Mouse (Mus musculus) forebrain, embryonic 14.5 days (tissue): ENCODE data around the gene Asic2. TPM values are rescaled to one million over a fixed set of nuclear protein-coding genes. Genes with fewer than 3 reads are reported as not detected.

Experiments used
- ATAC-seq: fragments of 200-750 bp; cut with Nextera tagmentation; 2 replicates; pipeline ENCODE4 v1.8.0; 2017; ENCODE audit warnings: mild to moderate bottlenecking, moderate library complexity
- DNase-seq: peaks from one replicate; pipeline ENCODE4 v3.0.0-alpha.2; 2015; ENCODE audit warnings: low spot score
- H3K27ac ChIP-seq: fragments of 300-500 bp; sonication (generic); 2 replicates; pipeline ENCODE4 v1.5.1; 2014; ENCODE audit warnings: low read depth, mild to moderate bottlenecking, control low read depth, low read length, moderate library complexity
- H3K27me3 ChIP-seq: fragments of 300-500 bp; sonication (generic); replicated peaks from 2 replicates; pipeline ENCODE4 v1.6.1; 2014; ENCODE audit warnings: low read length, control low read depth, mixed read lengths; ENCODE audit not compliant: control insufficient read depth, insufficient read depth
- H3K36me3 ChIP-seq: fragments of 300-500 bp; sonication (generic); 2 replicates; pipeline ENCODE4 v1.6.1; 2014; ENCODE audit warnings: low read length, control low read depth; ENCODE audit not compliant: control insufficient read depth, insufficient read depth
- H3K4me1 ChIP-seq: fragments of 300-500 bp; sonication (generic); 2 replicates; pipeline ENCODE4 v1.6.1; 2014; ENCODE audit warnings: antibody characterized with exemption, low read length, control low read depth; ENCODE audit not compliant: control insufficient read depth, insufficient read depth
- H3K4me2 ChIP-seq: fragments of 300-500 bp; sonication (generic); 2 replicates; pipeline ENCODE4 v1.6.1; 2014; ENCODE audit warnings: mild to moderate bottlenecking, control low read depth, low read length
- H3K4me3 ChIP-seq: fragments of 300-500 bp; sonication (generic); 2 replicates; pipeline ENCODE4 v1.5.1; 2014; ENCODE audit warnings: low read depth, low read length, control low read depth
- H3K9ac ChIP-seq: fragments of 300-500 bp; sonication (generic); 2 replicates; pipeline ENCODE4 v1.6.1; 2014; ENCODE audit warnings: mild to moderate bottlenecking, low read length, control low read depth, moderate library complexity
- H3K9me3 ChIP-seq: fragments of 300-500 bp; sonication (generic); replicated peaks from 2 replicates; pipeline ENCODE4 v1.6.1; 2016; ENCODE audit warnings: low read length, control low read depth, mixed read lengths; ENCODE audit not compliant: control insufficient read depth
- WGBS: fragments of 180-500 bp; shearing (Covaris S2); extraction: QIAGEN DNeasy Blood & Tissue Kit; methylation state at CpG from one replicate; pipeline ENCODE4 v1.1.7; 2014; 5-methylcytosine and 5-hydroxymethylcytosine counted together
- polyA plus RNA-seq: library from polyadenylated mRNA; unstranded; fragments of >200 nt; fragmentation: Nextera tagmentation; extraction: Ambion mirVana; gene quantifications from 2 replicates; pipeline ENCODE4 v1.2.1, GENCODE M21; 2014

Gene Asic2
- polyA plus RNA-seq, 1 experiment from 2014 or later = 3.8 TPM

GRCm38 (mm10) chr11:80954147-80954546 is 1014.1 kb downstream of the Asic2 start:
- Histone ChIP-seq H3K27ac (no peak overlapping the region), H3K27me3 (no peaks in the 10 kb centered on the region), H3K4me1 (peaks cover 7% of the 10 kb centered on the region; the same call in 1 of the 2 replicates), H3K4me3 (no peak overlapping the region), H3K9me3 (no peaks in the 10 kb centered on the region), H3K9ac (no peak overlapping the region), H3K4me2 (no peak overlapping the region), H3K36me3 (no peaks in the 10 kb centered on the region)
- no peak for DNase-seq
- WGBS = 83% methylated on average over 8 of the region's 8 CpGs
- no peak for ATAC-seq

DNA sequence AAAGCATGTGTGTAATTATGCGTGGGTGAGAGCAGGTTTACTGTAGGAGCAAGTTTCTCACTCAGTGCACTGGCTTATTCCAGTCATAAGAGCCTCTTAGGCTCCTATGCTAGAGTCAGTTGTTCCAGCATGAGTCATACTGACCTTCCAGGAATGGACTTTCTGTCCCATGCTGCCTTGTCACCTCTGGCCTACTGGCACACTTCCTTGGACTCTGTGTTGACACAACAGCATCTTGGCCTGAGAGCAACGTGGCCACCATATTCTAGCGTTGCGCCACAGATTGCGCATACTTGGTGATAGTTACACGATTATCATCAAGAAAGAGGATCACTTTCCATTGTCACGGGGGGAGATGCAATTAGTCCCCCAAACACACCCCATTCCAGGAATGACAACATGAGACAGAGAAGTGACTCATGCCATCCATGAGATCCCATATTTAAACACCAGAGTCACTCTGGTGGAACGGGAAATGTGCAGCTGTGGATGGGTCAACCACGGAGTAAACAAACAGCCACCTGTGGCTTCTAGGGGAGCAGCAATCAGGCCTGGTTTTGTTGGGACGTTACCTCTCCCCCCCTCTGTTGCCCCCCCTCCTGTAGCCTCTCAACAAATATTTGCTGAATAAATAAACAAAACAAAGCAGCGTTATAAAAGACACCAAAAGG is 1019.1 kb downstream of the Asic2 start:
- no peaks in the 10 kb centered on the region for H3K9me3 ChIP-seq
- ATAC-seq = no peak
- H3K4me3 ChIP-seq = no peak overlapping the region
- H3K36me3 ChIP-seq = no peaks in the 10 kb centered on the region
- H3K4me1 ChIP-seq = no peaks in the 10 kb centered on the region
- no peak overlapping the region for H3K4me2 ChIP-seq
- no peak overlapping the region for H3K9ac ChIP-seq
- H3K27me3 ChIP-seq = no peaks in the 10 kb centered on the region
- 83% methylated on average over 11 of the region's 11 CpGs for WGBS
- H3K27ac ChIP-seq = no peak overlapping the region
- DNase-seq = no peak

- no peak for DNase-seq
- H3K4me2 ChIP-seq = no peak overlapping the region
- 75% methylated on average over 2 of the region's 2 CpGs for WGBS
- no peak overlapping the region for H3K27ac ChIP-seq
- H3K9ac ChIP-seq = no peak overlapping the region
- H3K4me3 ChIP-seq = no peak overlapping the region
- H3K9me3 ChIP-seq = no peaks in the 10 kb centered on the region
- no peaks in the 10 kb centered on the region for H3K36me3 ChIP-seq
- no peaks in the 10 kb centered on the region for H3K4me1 ChIP-seq
- H3K27me3 ChIP-seq = no peaks in the 10 kb centered on the region
- no peak for ATAC-seq
Measured at GRCm38 (mm10) chr11:80948103-80948502, 1020.2 kb downstream of the Asic2 start.

- no peaks in the 10 kb centered on the region for H3K27me3 ChIP-seq
- ATAC-seq = no peak
- H3K4me1 ChIP-seq = no peaks in the 10 kb centered on the region
- H3K4me3 ChIP-seq = no peak overlapping the region
- no peak overlapping the region for H3K4me2 ChIP-seq
- H3K9me3 ChIP-seq = no peaks in the 10 kb centered on the region
- no peak for DNase-seq
- no peak overlapping the region for H3K27ac ChIP-seq
- H3K9ac ChIP-seq = no peak overlapping the region
- H3K36me3 ChIP-seq = no peaks in the 10 kb centered on the region
- 91% methylated on average over 6 of the region's 6 CpGs for WGBS
Measured at GRCm38 (mm10) chr11:80946163-80946562, 1022.1 kb downstream of the Asic2 start.

DNA sequence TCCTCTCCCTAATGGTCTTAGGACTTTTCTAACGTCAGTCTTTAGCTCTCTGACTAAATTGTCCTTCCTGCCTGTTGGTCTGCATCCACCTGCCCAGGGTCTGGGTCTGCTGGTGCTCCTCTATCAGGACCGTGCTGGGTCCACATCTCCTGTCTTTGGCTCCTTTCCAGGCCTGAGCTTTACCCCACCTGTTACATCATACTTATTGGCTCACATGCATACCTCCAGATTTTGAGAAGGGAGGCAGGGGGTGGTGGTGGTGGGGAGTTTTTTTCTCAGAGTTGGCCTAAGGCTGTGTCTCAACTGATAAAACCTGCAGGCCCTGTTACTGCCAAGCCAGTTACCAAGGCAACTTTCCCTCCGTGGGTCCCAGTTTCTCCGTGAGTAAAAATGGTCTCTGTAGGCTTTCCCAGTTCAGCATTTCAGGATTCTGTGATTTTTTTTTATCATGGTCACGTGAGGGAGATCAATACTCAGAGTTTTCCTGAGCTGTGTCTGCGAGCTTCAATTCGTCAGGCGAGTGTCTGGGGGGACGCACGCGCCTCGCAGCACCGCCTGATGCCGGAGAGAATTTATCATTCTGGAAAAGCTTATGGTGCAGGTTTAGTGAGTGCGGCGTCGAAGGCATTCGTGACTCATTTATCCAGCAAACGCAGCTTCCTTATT is 1044.8 kb downstream of the Asic2 start:
- Histone ChIP-seq H3K4me3 (no peak overlapping the region), H3K27me3 (no peaks in the 10 kb centered on the region), H3K9me3 (no peaks in the 10 kb centered on the region), H3K9ac (no peak overlapping the region), H3K4me1 (no peaks in the 10 kb centered on the region), H3K4me2 (no peak overlapping the region), H3K36me3 (no peaks in the 10 kb centered on the region), H3K27ac (no peak overlapping the region)
- ATAC-seq (no peak), DNase-seq (no peak)
- WGBS = 93% methylated on average over 19 of the region's 19 CpGs

DNA sequence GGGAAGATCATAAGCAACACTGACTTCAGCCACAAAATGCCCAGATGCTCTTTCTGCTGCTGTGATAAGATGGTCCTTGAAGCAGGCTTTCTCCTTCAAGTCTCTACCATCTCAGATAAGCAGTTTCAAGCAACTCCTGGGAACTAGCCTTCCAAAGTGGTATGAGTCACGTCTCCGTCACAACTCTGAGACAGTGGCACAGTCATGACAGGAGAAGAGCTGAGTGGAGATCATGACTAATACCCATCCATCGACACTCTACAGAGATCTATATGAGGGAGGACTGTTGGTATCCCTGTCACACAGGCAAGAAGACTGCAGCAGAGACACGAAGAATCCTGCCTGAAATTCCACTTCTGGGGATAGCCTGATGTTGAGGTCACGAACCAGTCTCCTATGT is 1049.9 kb downstream of the Asic2 start:
- DNase-seq = no peak
- H3K4me1 ChIP-seq = no peaks in the 10 kb centered on the region
- H3K27ac ChIP-seq = no peak overlapping the region
- H3K4me2 ChIP-seq = no peak overlapping the region
- H3K9me3 ChIP-seq = no peaks in the 10 kb centered on the region
- no peak for ATAC-seq
- H3K36me3 ChIP-seq = no peaks in the 10 kb centered on the region
- no peak overlapping the region for H3K9ac ChIP-seq
- H3K27me3 ChIP-seq = no peaks in the 10 kb centered on the region
- no peak overlapping the region for H3K4me3 ChIP-seq
- WGBS = 86% methylated on average over 5 of the region's 5 CpGs

DNA sequence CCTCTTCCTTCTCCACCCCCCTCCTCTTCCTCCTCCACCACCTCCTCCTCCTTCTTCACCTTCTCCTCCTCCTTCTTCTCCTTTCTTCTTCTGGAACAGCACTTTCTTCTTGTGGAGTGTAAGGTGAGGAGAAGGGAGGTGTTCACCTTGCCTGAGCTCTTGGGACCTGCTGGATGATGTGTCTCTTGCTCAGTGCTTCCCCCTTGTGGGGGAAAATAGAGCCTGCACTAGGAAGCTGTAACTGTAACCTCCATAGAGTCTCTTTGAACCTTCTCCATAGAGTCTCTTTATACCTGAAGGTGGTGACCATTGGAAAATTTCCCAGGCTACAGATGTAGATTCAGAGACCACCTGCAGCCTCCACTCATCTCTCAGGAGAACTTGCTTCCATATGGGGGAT is 1050.6 kb downstream of the Asic2 start:
- DNase-seq (no peak), ATAC-seq (no peak)
- Histone ChIP-seq H3K27ac (no peak overlapping the region), H3K9me3 (no peaks in the 10 kb centered on the region), H3K4me3 (no peak overlapping the region), H3K4me2 (no peak overlapping the region), H3K27me3 (no peaks in the 10 kb centered on the region), H3K4me1 (no peaks in the 10 kb centered on the region), H3K9ac (no peak overlapping the region), H3K36me3 (no peaks in the 10 kb centered on the region)

GRCm38 (mm10) chr11:80913408-80914024 is 1054.7 kb downstream of the Asic2 start:
- no peaks in the 10 kb centered on the region for H3K4me1 ChIP-seq
- peak; percentile 26 for DNase-seq
- H3K36me3 ChIP-seq = no peaks in the 10 kb centered on the region
- no peak overlapping the region for H3K4me2 ChIP-seq
- no peak overlapping the region for H3K27ac ChIP-seq
- whole genome bisulfite sequencing = 47% methylated on average over 4 of the region's 4 CpGs
- no peaks in the 10 kb centered on the region for H3K27me3 ChIP-seq
- no peak overlapping the region for H3K4me3 ChIP-seq
- ATAC-seq = no peak
- H3K9me3 ChIP-seq = no peaks in the 10 kb centered on the region
- no peak overlapping the region for H3K9ac ChIP-seq

DNA sequence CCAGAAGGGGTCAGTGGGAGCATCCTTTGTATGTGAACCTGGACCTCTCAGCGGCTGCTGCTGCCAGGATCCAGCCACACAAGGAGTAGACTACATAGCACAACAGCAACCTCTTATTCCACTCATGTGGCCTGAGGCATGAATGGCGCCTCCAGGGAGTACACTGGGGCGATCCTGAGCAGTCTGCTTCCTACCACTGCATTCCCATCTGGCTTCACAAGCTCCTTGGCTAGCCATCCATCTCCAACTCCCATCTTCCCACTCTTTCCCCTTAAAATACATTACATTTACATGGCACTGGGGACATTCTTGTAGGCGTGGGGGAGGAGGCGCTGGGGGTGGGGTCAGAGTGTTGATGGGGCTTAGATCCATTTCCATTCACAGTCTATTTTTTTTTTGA is 1055.5 kb downstream of the Asic2 start:
- H3K9ac ChIP-seq = no peak overlapping the region
- H3K4me1 ChIP-seq = no peaks in the 10 kb centered on the region
- no peak overlapping the region for H3K4me3 ChIP-seq
- H3K27me3 ChIP-seq = no peaks in the 10 kb centered on the region
- no peak for ATAC-seq
- no peak for DNase-seq
- H3K9me3 ChIP-seq = no peaks in the 10 kb centered on the region
- WGBS = 88% methylated on average over 5 of the region's 5 CpGs
- no peak overlapping the region for H3K27ac ChIP-seq
- no peak overlapping the region for H3K4me2 ChIP-seq
- H3K36me3 ChIP-seq = no peaks in the 10 kb centered on the region
